Mouse (Mus musculus) intestine, embryonic 14.5 days (tissue): ENCODE measurements around the gene Med24. TPM values are rescaled to one million over a fixed set of nuclear protein-coding genes. Genes with fewer than 3 reads are reported as not detected.

Experiments used
- ATAC-seq: fragments of 200-750 bp; cut with Nextera tagmentation; replicated peaks from 2 replicates; pipeline ENCODE4 v1.8.0; 2017; ENCODE audit warnings: low read depth, moderate number of reproducible peaks, moderate TSS enrichment, moderate library complexity; ENCODE audit not compliant: low FRiP score, low TSS enrichment
- DNase-seq: peaks from one replicate; pipeline ENCODE4 v3.0.0-alpha.2; 2018; ENCODE audit warnings: low spot score
- H3K27ac ChIP-seq: fragments of 300-500 bp; sonication (generic); 2 replicates; pipeline ENCODE4 v1.5.1; 2014; ENCODE audit warnings: low read depth, mild to moderate bottlenecking, control low read depth
- H3K27me3 ChIP-seq: fragments of 300-500 bp; sonication (generic); replicated peaks from 2 replicates; pipeline ENCODE4 v1.6.1; 2014; ENCODE audit warnings: low read length, control low read depth; ENCODE audit not compliant: control insufficient read depth, insufficient read depth
- H3K36me3 ChIP-seq: fragments of 300-500 bp; sonication (generic); 2 replicates; pipeline ENCODE4 v1.6.1; 2014; ENCODE audit warnings: low read length, control low read depth; ENCODE audit not compliant: control insufficient read depth, insufficient read depth
- H3K4me1 ChIP-seq: fragments of 300-500 bp; sonication (generic); replicated peaks from 2 replicates; pipeline ENCODE4 v1.6.1; 2014; ENCODE audit warnings: low read length, control low read depth, mixed read lengths; ENCODE audit not compliant: control insufficient read depth, insufficient read depth
- H3K4me2 ChIP-seq: fragments of 300-500 bp; sonication (generic); 2 replicates; pipeline ENCODE4 v1.6.1; 2014; ENCODE audit warnings: low read length
- H3K4me3 ChIP-seq: fragments of 300-500 bp; sonication (generic); 2 replicates; pipeline ENCODE4 v1.5.1; 2014; ENCODE audit warnings: low read depth, low read length, control low read depth, mixed read lengths
- H3K9ac ChIP-seq: fragments of 300-500 bp; sonication (generic); 2 replicates; pipeline ENCODE4 v1.6.1; 2014; ENCODE audit warnings: mild to moderate bottlenecking, low read length
- H3K9me3 ChIP-seq: fragments of 300-500 bp; sonication (generic); 2 replicates; pipeline ENCODE4 v1.6.1; 2016; ENCODE audit warnings: low read length, control low read depth; ENCODE audit not compliant: control insufficient read depth
- WGBS: fragments of 180-500 bp; shearing (Covaris S2); extraction: QIAGEN DNeasy Blood & Tissue Kit; methylation state at CpG from one replicate; pipeline ENCODE4 v1.1.7; 2014; 5-methylcytosine and 5-hydroxymethylcytosine counted together
- polyA plus RNA-seq: library from polyadenylated mRNA; unstranded; fragments of >200 nt; fragmentation: Nextera tagmentation; extraction: Ambion mirVana; gene quantifications from 2 replicates; pipeline ENCODE4 v1.2.1, GENCODE M21; 2014

The Med24 gene
- polyA plus RNA-seq, 1 experiment from 2014 or later = 43.0 TPM

- H3K4me2 ChIP-seq = peak overlapping the region; percentile 84
- H3K27ac ChIP-seq = peak overlapping the region; percentile 6; the same call in 1 of the 2 replicates
- H3K9me3 ChIP-seq = no peaks in the 10 kb centered on the region
- DNase-seq = peak; percentile 60
- WGBS = 45% methylated on average over 8 of the region's 8 CpGs
- H3K4me1 ChIP-seq = peaks cover 56% of the 10 kb centered on the region
- H3K36me3 ChIP-seq = peaks cover 22% of the 10 kb centered on the region
- no peak overlapping the region for H3K9ac ChIP-seq
- no peak for ATAC-seq
- H3K4me3 ChIP-seq = no peak overlapping the region
- no peaks in the 10 kb centered on the region for H3K27me3 ChIP-seq
These were observed 43.5 kb upstream of the Med24 start for GRCm38 (mm10) chr11:98772667-98773171.

GRCm38 (mm10) chr11:98771844-98772525 is 42.8 kb upstream of the Med24 start:
- ATAC-seq = no peak
- H3K27ac ChIP-seq = no peak overlapping the region
- no peak overlapping the region for H3K4me2 ChIP-seq

GRCm38 (mm10) chr11:98771131-98771530 is 41.9 kb upstream of the Med24 start:
- Histone ChIP-seq H3K9ac (no peak overlapping the region), H3K9me3 (no peaks in the 10 kb centered on the region), H3K4me3 (no peak overlapping the region), H3K36me3 (peaks cover 22% of the 10 kb centered on the region), H3K4me1 (peaks cover 55% of the 10 kb centered on the region), H3K27me3 (no peaks in the 10 kb centered on the region), H3K4me2 (no peak overlapping the region), H3K27ac (no peak overlapping the region)
- no peak for DNase-seq
- no peak for ATAC-seq
- 89% methylated on average over 18 of the region's 18 CpGs for WGBS

More at GRCm38 (mm10) chr11:98771844-98772525, 42.8 kb upstream of the Med24 start:
- peaks cover 22% of the 10 kb centered on the region for H3K36me3 ChIP-seq
- H3K4me1 ChIP-seq = peaks cover 56% of the 10 kb centered on the region
- no peak overlapping the region for H3K9ac ChIP-seq
- H3K9me3 ChIP-seq = no peaks in the 10 kb centered on the region
- no peaks in the 10 kb centered on the region for H3K27me3 ChIP-seq
- WGBS = 89% methylated on average over 11 of the region's 11 CpGs
- H3K4me3 ChIP-seq = no peak overlapping the region
- DNase-seq = no peak

GRCm38 (mm10) chr11:98770096-98770975 is 41.1 kb upstream of the Med24 start:
- no peak for DNase-seq
- Histone ChIP-seq H3K9me3 (no peaks in the 10 kb centered on the region), H3K4me3 (no peak overlapping the region), H3K4me2 (no peak overlapping the region), H3K36me3 (peaks cover 26% of the 10 kb centered on the region), H3K27me3 (no peaks in the 10 kb centered on the region), H3K4me1 (peaks cover 56% of the 10 kb centered on the region), H3K9ac (no peak overlapping the region), H3K27ac (no peak overlapping the region)
- ATAC-seq = no peak
- WGBS = 92% methylated on average over 26 of the region's 26 CpGs

GRCm38 (mm10) chr11:98769007-98769954 is 40.0 kb upstream of the Med24 start:
- 85% methylated on average over 25 of the region's 25 CpGs for WGBS
- DNase-seq (no peak), ATAC-seq (no peak)
- Histone ChIP-seq H3K4me2 (no peak overlapping the region), H3K27ac (no peak overlapping the region; the same call in 1 of the 2 replicates), H3K9ac (no peak overlapping the region), H3K4me1 (peaks cover 51% of the 10 kb centered on the region), H3K36me3 (peaks cover 36% of the 10 kb centered on the region), H3K4me3 (no peak overlapping the region), H3K27me3 (no peaks in the 10 kb centered on the region), H3K9me3 (no peaks in the 10 kb centered on the region)

GRCm38 (mm10) chr11:98768127-98769006 is 39.1 kb upstream of the Med24 start:
- H3K4me1 ChIP-seq = peaks cover 48% of the 10 kb centered on the region
- DNase-seq (peak; percentile 68), ATAC-seq (no peak)
- H3K4me2 ChIP-seq = peak overlapping the region; percentile 43
- 18% methylated on average over 39 of the region's 39 CpGs for WGBS
- peaks cover 45% of the 10 kb centered on the region for H3K36me3 ChIP-seq
- H3K9me3 ChIP-seq = no peaks in the 10 kb centered on the region
- H3K27me3 ChIP-seq = no peaks in the 10 kb centered on the region
- H3K9ac ChIP-seq = 0 out of 2 replicates have a peak overlapping the region, but pooled peaks have one; percentile 16
- H3K4me3 ChIP-seq = peak overlapping the region; percentile 11
- H3K27ac ChIP-seq = peak overlapping the region; percentile 71

- Histone ChIP-seq H3K4me1 (peaks cover 43% of the 10 kb centered on the region), H3K27ac (peak overlapping the region; percentile 71), H3K9me3 (no peaks in the 10 kb centered on the region), H3K36me3 (peaks cover 52% of the 10 kb centered on the region), H3K4me2 (peak overlapping the region; percentile 43), H3K27me3 (no peaks in the 10 kb centered on the region), H3K9ac (0 out of 2 replicates have a peak overlapping the region, but pooled peaks have one; percentile 3), H3K4me3 (peak overlapping the region; percentile 11; the same call in 1 of the 2 replicates)
- 21% methylated on average over 4 of the region's 4 CpGs for WGBS
- ATAC-seq = no peak
- DNase-seq = no peak
These were observed 38.5 kb upstream of the Med24 start for GRCm38 (mm10) chr11:98767713-98768112.
